Mouse (Mus musculus) hematopoietic stem cell, adult 5-6 weeks (primary cell): ENCODE results near the gene BC107364. TPM values are rescaled to one million over a fixed set of nuclear protein-coding genes. Genes with fewer than 3 reads are reported as not detected.
"Not testable (repeated sequence)": the region's sequence is repeated elsewhere in the genome, so short reads cannot be mapped to it uniquely, and the experiment has no call there.

ENCODE experiments used
- ATAC-seq, 2 experiments: fragments of 125-278 bp in 1 of 2; replicated peaks in 1 of 2; 2 replicates each; pipeline ENCODE4 v1.8.0; 2016 to 2017; ENCODE audit warnings: inconsistent platforms in 2 of 2, mild to moderate bottlenecking in 2 of 2, moderate number of reproducible peaks in 2 of 2, low read depth in 1 of 2, moderate TSS enrichment in 1 of 2; ENCODE audit not compliant: low FRiP score in 2 of 2, poor library complexity in 2 of 2, severe bottlenecking in 2 of 2, insufficient read depth in 1 of 2, low TSS enrichment in 1 of 2
- total RNA-seq: library from RNA; stranded (forward); fragments of 172-1452, 232-1000 nt; gene quantifications from 2 replicates; pipeline ENCODE4 v1.2.3, GENCODE M21; 2017

BC107364 gene
- total RNA-seq: not detected in 2 replicates

GRCm38 (mm10) chr3:96452262-96452661 is at the start of gene BC107364:
BC107364 (minus strand) TSS chr3:96452306.
- not testable (repeated sequence) for ATAC-seq

- 0 out of 4 replicates have a peak, but pooled peaks of 1 of the 2 experiments have one; percentile 15 for ATAC-seq
These were observed 49.4 kb upstream of the BC107364 start for GRCm38 (mm10) chr3:96501391-96502115.

- peak in 1 of 2 experiments; percentile 19; a peak in 2 of 4 replicates for ATAC-seq
These were observed 48.7 kb upstream of the BC107364 start for GRCm38 (mm10) chr3:96500691-96501265.

- peak in 1 of 2 experiments; percentile 44; a peak in 3 of 4 replicates for ATAC-seq
These were observed 48.1 kb upstream of the BC107364 start for GRCm38 (mm10) chr3:96500289-96500621.

- peak; percentile 42 to 46 for ATAC-seq
These were observed 47.6 kb upstream of the BC107364 start for GRCm38 (mm10) chr3:96499481-96500288.

- no peak for ATAC-seq
These were observed 46.6 kb upstream of the BC107364 start for GRCm38 (mm10) chr3:96498476-96499245.

- ATAC-seq: peak; percentile 18 to 33; a peak in 2 of 4 replicates
These were observed 45.4 kb upstream of the BC107364 start for GRCm38 (mm10) chr3:96497451-96498028.

GRCm38 (mm10) chr3:96496620-96497275 is 44.6 kb upstream of the BC107364 start:
- not testable (repeated sequence) for ATAC-seq

GRCm38 (mm10) chr3:96496216-96496615 is 44.1 kb upstream of the BC107364 start:
- ATAC-seq: no peak

GRCm38 (mm10) chr3:96495490-96496210 is 43.5 kb upstream of the BC107364 start:
- no peak for ATAC-seq

- ATAC-seq: no peak
These were observed 42.8 kb upstream of the BC107364 start for GRCm38 (mm10) chr3:96494912-96495311.

- peak; percentile 86 to 89 for ATAC-seq
These were observed 42.4 kb upstream of the BC107364 start for GRCm38 (mm10) chr3:96494456-96494855.

- ATAC-seq: not testable (repeated sequence)
These were observed 37.5 kb upstream of the BC107364 start for GRCm38 (mm10) chr3:96489636-96490035.

- peak; percentile 57 to 61 for ATAC-seq
These were observed 37.0 kb upstream of the BC107364 start for GRCm38 (mm10) chr3:96488907-96489629.

GRCm38 (mm10) chr3:96488290-96488906 is 36.3 kb upstream of the BC107364 start:
- ATAC-seq: peak; percentile 71 to 76
